Mouse (Mus musculus): ENCODE measurements around the gene Ttc6.

DNA sequence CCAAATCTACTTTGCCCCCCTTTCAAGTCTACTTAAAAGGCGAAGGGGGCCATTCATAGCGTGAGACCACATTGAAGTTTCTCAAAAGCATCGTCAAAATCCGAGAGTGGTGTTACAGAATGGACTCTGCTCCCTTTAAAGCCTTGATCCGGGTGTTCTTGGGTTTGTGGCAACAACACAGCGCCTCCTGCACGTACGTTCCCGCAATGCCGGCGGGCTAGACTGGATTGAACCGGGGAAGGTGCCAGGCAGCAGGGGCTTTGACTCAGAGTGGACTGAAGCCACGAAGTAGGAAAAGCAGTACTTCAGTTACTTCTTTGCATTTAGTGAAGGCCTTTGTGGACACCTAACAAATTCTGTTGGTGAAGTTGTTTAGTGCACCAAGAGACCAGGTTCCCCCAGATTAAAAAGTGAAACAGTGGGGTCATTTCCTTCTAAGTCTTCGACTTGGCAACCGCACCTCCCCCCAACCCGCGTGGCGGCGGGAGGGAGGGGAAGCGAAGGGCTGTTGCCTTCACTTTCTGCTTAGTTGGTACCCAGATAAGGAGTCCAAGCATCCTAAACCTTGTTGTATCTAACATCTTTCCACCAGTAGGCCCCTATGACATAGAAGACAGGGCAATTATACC is 15.4 kb upstream of the Ttc6 start:
- TF ChIP-seq POLR2A (IDR thresholded peaks at IDR 0.05; ENCODE audit: extremely low read depth, insufficient read depth, low read length) (no peak), CTCF (IDR thresholded peaks at IDR 0.05; ENCODE audit: low read depth, low read length) (peak; percentile 60)
